ENCODE assay signal across 10 mouse cellular contexts in genomic region chr1:155138795-155139194, GRCm38 (mm10). TPM values are rescaled to one million over a fixed set of nuclear protein-coding genes. Genes with fewer than 3 reads are reported as not detected.
DNase-seq lines count a peak whose midpoint lies in the region; ATAC-seq lines count a peak whose summit lies in the region.
"Had no signal": no experiment of that assay in that cellular context is flagged by ENCODE, and none has a peak within 500 bp of the region (broad histone marks: within the 10 kb centered on the region; RNA-seq: fewer than 3 reads in every experiment).

No protein-coding gene starts in this region.

- no peak overlapping the region for H3K4me3 ChIP-seq in stomach, embryonic 16.5 days (replicated peaks; ENCODE audit: low read length)
- H3K4me3 ChIP-seq: erythroblast, embryonic 14.5 days; midbrain, embryonic 13.5 days had no signal

- H3K4me1 ChIP-seq in stomach, embryonic 16.5 days (ENCODE audit: control insufficient read depth, insufficient read depth, low read length): no peaks in the 10 kb centered on the region; the same call in 1 of the 2 replicates
- H3K4me1 ChIP-seq: midbrain, embryonic 13.5 days had no signal

- no peak; the same call in 1 of the 2 replicates for ATAC-seq in stomach, embryonic 16.5 days (ENCODE audit: insufficient read depth, low FRiP score)
- ATAC-seq: midbrain, embryonic 13.5 days had no signal

- no peaks in the 10 kb centered on the region for H3K27me3 ChIP-seq in stomach, embryonic 16.5 days (ENCODE audit: control insufficient read depth, insufficient read depth, low read length)
- H3K27me3 ChIP-seq: midbrain, embryonic 13.5 days had no signal

- no peaks in the 10 kb centered on the region for H3K36me3 ChIP-seq in stomach, embryonic 16.5 days (ENCODE audit: control insufficient read depth, insufficient read depth, low read length)
- H3K36me3 ChIP-seq: midbrain, embryonic 13.5 days had no signal

- no peak overlapping the region for H3K9ac ChIP-seq in stomach, embryonic 16.5 days (ENCODE audit: low read length)
- H3K9ac ChIP-seq: midbrain, embryonic 13.5 days had no signal

- peak; percentile 64 for DNase-seq in ovary, adult 18-20 months (ENCODE audit: low spot score)
- DNase-seq in ovary, postnatal 10 days (ENCODE audit: low spot score): no peak
- DNase-seq in adrenal gland, postnatal 10 days: peak; percentile 82
- DNase-seq in heart, postnatal 4 days: peak; percentile 57
- DNase-seq in left cerebral cortex, adult 18-20 months (ENCODE audit: low spot score in 2 of 2): no peak
- DNase-seq in yolk sac, embryonic 10.5 days (ENCODE audit: low spot score): no peak
- DNase-seq in kidney, adult 8-10 months: no peak

- H3K9me3 ChIP-seq in stomach, embryonic 16.5 days (replicated peaks; ENCODE audit: control insufficient read depth, low read length): no peaks in the 10 kb centered on the region
- H3K9me3 ChIP-seq: midbrain, embryonic 13.5 days had no signal

- H3K27ac ChIP-seq in stomach, embryonic 16.5 days (ENCODE audit: low read length): peak overlapping the region; percentile 68
- H3K27ac ChIP-seq: midbrain, embryonic 13.5 days had no signal

- H3K4me2 ChIP-seq in stomach, embryonic 16.5 days (ENCODE audit: low read depth, low read length): no peak overlapping the region
- H3K4me2 ChIP-seq: midbrain, embryonic 13.5 days had no signal

- WGBS in stomach, embryonic 16.5 days: 70% methylated on average over 7 of the region's 7 CpGs

RNA-seq across cellular contexts. Expression of gene Mr1, which starts 7.8 kb away (rescaled TPM):
- 10 to 100 TPM; 13.4 to 18.6 TPM for total RNA-seq in adrenal gland, postnatal 10 days (2021)
- total RNA-seq in heart, postnatal 4 days (2021): 1 to 10 TPM; 8.8 to 9.4 TPM
- 8.4 and 9.1 TPM in 2 replicates for polyA plus RNA-seq in stomach, embryonic 16.5 days (2015; fragmentation: Nextera tagmentation; extraction: Ambion mirVana)
- total RNA-seq in left cerebral cortex, adult 18-20 months (2021): 1 to 10 TPM; 3.2 to 3.6 TPM
- polyA plus RNA-seq: erythroblast, embryonic 14.5 days had no signal

RNA-seq across cellular contexts. Expression of gene Stx6, which starts 19.7 kb away (rescaled TPM):
- 10 to 100 TPM; 47.9 to 65.0 TPM for total RNA-seq in adrenal gland, postnatal 10 days (2021)
- 10 to 100 TPM; 53.0 to 56.5 TPM for total RNA-seq in heart, postnatal 4 days (2021)
- polyA plus RNA-seq in stomach, embryonic 16.5 days (2015; fragmentation: Nextera tagmentation; extraction: Ambion mirVana): 45.7 and 49.4 TPM in 2 replicates
- 100 to 1,000 TPM; 116 to 119 TPM for total RNA-seq in left cerebral cortex, adult 18-20 months (2021)

RNA-seq across cellular contexts. Expression of gene Ier5, which starts 39.4 kb away (rescaled TPM):
- total RNA-seq in adrenal gland, postnatal 10 days (2021): 10 to 100 TPM; 10.8 to 12.6 TPM
- total RNA-seq in heart, postnatal 4 days (2021): 10 to 100 TPM; 26.1 to 26.6 TPM
- polyA plus RNA-seq in stomach, embryonic 16.5 days (2015; fragmentation: Nextera tagmentation; extraction: Ambion mirVana): 2.0 and 2.5 TPM in 2 replicates
- 10 to 100 TPM; 76.3 to 83.2 TPM for total RNA-seq in left cerebral cortex, adult 18-20 months (2021)

Comparison
In these comparisons a context has a peak if more than half of its experiments do, and no peak if none do; other contexts are left out.
1. DNase-seq: peak in ovary, adult 18-20 months (single experiment), adrenal gland, postnatal 10 days (single experiment) and heart, postnatal 4 days (single experiment); none in ovary, postnatal 10 days (single experiment), left cerebral cortex, adult 18-20 months (0 of 2), yolk sac, embryonic 10.5 days (single experiment) and kidney, adult 8-10 months (0 of 2).